Mouse (Mus musculus) gastrocnemius, postnatal 36 days (tissue): ENCODE data around the gene Eya2. TPM values are rescaled to one million over a fixed set of nuclear protein-coding genes. Genes with fewer than 3 reads are reported as not detected.
"Not testable (repeated sequence)": the region's sequence is repeated elsewhere in the genome, so short reads cannot be mapped to it uniquely, and the experiment has no call there.

ENCODE experiments used
- DNase-seq, 2 experiments: peaks; one replicate each; pipeline ENCODE4 v3.0.0; 2022
- intact Hi-C: fragments of 180-260 bp; cut with DNase I; formaldehyde crosslinking; loops from one replicate; pipeline ENCODE4 v1.15.1; 2025
- total RNA-seq, 2 experiments: library from RNA; stranded (reverse); gene quantifications; 2 replicates each; pipeline ENCODE4 v1.2.3; 2021

Eya2 gene
- total RNA-seq, 2 experiments from 2014 or later = 3.2 TPM

DNA sequence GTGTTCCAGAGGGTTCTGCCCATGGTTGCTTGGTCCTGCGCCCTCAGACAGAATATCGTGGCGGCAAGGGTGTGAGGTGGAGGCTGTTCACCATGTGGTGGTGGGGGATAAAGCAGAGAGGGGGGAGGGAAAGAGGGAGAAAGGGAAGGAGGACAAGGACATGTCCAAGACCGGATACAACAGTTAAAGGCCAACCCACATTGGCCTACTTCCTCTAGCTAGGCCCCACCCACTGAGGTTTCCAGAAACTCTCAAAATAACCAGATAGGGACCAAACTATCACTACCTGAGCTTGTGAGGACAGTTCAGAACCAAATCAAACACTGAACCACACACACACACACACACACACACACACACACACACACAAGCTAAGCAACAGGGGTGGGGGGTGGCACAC, 157.9 kb downstream of the Eya2 start:
- no peak for DNase-seq
- intact Hi-C loops = no loop called here

DNA sequence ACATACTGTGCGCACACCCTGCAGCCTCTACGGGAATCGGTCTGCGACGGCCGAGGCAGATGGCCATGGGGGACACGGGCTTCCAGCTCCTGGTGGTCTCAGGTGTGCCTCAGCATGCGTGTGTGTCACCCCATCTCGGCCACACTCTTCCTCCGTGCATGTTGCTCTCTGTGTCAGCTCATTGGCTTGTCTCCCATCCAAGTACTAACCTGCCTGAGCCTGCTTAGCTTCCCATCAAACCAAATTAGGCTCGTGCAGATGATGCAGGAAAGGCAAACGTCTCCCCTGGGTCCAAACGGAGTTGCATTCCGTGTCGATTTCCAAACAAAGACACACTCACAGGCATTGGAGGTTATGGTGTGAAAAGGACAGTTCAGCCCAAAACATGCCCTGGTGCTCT, 163.0 kb downstream of the Eya2 start:
- no peak for DNase-seq
- intact Hi-C loops = no loop called here

DNA sequence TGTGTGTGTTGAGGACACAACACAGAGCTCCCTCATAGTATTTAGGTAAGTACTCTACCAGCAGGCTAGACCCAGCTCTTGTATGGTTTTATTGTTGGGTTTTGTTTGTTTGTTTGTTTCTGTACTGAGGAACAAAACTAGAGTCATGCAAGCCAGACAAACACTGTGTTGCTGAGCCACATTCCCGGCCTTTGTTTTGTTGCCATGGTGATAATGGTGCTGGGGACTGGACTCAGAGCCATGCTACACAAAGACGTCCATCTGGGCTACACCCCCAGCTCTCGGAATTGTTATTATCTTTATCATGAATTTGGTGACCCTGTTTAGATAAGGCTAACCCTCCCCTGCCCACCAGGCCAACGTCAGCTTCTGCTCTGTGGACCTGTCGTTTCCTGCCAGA, 163.7 kb downstream of the Eya2 start:
- intact Hi-C loops = no loop called here
- no peak for DNase-seq

DNA sequence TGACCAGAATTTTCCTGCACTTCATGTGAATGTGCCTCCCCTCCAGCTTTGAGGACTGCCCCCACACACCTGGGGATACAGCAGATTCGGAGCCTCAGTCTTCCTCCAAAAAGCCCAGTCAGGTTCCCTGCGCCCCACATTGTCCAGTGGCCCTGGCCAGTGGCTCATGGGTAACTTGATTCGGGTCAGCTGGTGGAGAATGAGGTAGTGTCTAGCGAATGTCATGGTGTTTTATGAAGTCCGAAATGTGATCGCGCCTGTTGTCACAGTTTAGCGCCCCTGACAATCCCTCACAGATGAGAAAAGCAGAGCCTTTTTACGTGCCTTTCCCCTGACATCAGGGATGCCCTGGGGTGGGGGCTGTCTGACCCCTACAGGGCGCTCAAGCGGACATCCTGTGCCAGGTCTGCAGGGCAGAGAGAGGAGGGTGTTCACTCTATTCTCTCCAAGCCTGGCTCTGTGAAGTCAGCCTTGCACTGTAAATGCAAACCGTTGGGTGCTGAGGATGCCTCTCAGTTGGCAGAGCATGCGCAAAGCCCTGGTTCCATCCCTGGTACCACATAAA, 164.7 kb downstream of the Eya2 start:
- no peak for DNase-seq
- intact Hi-C loops = no loop called here

DNA sequence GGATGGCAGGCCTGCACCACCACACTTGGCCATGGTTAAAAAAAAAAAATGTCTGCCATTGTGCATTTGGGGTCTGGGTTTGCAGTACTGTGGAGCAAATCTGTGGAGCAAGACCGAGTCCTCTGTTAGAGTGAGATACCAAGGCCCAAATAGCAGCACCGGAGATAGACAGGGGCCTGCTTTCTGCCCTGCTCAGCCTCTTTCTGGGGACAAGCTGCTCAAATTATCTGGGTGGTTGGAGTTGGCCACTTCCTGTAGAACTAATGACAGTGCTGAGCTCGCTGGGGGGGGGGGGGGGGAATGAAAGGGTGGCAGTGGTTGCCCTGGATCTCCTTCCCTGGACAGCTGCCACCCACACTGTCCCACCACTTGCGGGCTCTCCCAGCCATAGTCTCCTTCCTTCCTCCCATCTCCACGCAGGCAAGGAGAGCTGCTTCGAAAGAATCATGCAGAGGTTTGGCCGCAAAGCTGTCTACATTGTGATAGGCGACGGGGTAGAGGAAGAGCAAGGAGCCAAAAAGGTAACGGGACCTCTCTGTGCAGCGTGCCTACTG, 174.1 kb downstream of the Eya2 start:
- no peak for DNase-seq
- intact Hi-C loops = no loop called here

DNA sequence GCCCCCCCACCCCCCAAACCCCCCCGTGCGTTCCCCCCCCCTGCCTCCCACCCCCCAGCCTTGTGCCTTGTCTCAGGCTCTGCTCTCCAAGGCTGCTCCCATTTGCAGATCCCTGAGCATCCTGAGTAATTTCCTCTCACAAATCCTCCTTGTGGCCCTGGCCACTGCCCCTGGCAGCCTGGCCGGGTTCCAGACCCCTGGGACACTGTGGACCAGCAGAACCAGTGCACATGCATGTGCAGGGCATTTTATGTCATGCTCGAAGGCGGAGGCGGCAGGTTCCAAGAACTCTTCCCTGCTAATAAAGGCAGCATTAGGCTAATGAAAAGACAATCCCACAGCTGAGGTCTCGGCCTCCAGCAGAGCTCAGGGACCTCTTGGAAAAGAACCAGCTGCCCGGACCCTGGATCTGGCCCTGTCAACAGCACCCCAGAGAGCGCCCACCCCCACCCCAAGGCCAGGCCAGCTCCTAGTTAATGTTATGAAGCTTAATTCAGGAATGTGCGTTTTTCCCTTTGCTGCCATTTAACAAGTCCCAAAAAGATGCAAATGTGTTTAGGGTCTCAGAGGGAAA, 174.6 kb downstream of the Eya2 start:
- intact Hi-C loops = no loop called here
- DNase-seq = no peak

DNA sequence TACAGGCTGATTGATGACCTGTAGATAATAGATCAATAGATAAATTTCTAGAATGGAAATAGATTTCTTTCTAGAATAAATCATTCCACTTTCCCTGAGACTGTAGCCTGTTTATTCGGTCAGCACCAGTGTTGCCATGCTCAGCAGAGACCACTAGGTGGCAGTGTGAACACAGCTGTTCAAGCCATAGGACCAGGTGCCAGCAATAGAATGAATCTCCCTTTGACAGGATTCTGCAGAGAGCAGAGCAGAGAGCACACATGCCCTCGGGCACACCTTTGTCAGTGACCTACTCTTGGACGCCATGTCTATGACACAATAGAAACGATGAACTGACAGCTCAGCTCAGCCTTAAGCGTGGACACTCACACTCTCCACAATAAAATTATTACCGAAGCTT, 184.1 kb downstream of the Eya2 start:
- intact Hi-C loops = no loop called here
- DNase-seq = peak; percentile 49 to 57

DNA sequence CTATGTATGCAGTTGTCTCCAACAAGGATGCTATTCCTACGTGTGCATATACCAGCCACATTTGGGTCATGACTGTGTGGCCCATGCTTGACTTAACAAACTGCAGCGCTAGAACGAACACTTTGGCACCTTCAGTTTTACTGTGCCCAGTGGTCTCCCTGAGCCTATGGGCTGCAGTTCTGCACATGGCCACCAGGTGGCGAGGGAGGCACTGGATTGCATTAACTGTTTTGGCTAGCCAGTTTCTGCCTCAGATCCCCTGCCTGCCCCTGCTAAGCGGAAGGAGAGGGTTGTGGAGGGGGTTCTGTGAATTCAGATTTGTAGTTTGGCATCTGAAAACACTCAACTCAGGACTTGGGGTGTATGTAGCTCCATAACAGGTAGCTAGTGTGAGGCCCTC, 187.5 kb downstream of the Eya2 start:
- intact Hi-C loops = no loop called here
- DNase-seq = peak; percentile 73 to 74

DNA sequence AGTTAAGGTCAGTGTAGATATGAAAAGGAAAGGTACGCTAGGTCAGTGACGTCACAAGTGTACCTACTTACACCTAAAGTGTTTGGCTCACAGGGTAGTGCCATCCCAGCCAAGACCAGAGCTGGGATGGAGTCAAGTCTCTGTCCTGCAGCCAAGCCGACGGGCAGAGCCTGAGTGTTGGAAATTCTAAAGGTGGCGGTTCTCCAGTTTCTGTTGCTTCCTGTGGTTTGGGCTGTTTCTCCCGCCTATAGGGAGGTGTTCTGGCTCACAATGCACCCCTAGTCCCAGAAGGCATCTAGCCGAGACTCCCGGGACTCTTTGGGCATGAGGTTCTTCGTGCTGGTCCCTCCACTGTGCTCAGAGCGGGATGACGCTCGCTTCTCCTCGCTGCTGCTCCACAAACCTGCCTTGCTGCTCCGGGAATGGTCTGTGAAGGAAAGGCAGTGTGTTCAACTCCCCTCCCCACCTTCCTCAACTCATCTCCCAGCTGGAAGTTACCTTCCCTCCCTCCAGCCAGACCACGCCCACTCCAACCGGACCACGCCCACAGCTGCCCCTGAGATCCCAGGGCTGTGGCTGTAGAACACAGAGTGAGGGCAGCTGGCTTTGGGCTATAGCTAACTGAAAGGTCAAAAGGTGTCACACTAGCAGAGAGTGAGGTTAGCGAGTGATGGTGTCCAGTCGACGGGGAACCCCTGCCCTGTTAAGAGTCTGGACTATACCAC, 190.6 kb downstream of the Eya2 start:
- intact Hi-C loops = no loop called here
- DNase-seq = no peak

DNA sequence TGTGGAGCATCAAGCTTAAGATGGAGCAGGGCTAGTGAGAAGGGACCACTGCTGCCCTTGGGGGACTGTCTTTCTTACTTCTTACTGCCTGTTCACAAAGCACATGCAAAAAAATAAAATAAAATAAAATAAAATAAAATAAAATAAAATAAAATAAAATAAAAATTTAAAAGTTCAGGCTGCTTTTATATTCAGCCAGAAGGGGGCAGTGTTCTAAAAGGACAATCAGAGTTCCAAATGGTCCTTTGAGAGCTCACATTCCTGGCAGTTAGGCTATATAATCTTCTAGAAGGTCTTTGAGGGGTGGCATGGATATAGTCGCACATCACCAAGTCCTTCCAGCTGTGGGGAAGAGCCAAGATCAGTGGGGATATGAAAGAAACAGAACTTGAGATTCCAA, 191.6 kb downstream of the Eya2 start:
- intact Hi-C loops = no loop called here
- DNase-seq = no peak

DNA sequence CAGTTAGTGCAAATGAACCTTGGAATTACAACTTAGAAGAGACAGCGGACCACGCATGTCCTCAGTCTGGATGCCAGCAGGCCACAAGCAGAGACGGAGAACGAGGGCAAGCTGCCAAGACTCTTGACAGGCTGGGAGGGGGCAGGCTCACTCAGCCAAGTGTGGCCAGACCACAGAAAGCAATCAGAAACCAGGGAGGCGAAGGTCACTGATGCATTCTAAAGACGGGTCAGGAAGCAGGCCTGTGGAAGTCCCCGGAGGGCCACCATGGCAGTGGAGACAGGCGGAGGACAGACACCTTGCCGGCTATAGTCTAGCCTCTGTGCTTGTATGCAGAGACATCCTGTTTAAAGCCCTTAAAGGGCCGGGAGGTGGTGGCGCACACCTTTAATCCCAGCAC, 193.2 kb downstream of the Eya2 start:
- intact Hi-C loops = no loop called here
- peak in 1 of 2 experiments; percentile 35 for DNase-seq

DNA sequence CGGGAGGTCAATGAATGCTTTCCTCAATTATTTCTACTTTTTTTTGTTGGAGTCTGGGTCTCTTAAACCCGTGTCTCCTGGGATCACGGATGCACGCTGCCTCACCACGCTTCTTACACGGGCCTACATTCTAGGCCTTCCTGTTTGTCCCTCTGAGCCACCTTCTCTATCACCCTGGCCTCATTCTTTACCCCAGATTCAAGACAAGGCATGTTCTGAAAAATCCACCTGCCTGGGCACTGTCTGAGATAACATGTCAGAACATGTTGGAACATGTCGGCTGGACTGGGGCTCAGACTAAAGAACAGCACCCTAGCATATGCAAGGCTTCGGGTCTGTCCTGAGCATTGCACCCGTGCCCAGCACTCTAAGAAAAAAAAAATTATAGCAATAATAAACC, 194.0 kb downstream of the Eya2 start:
- intact Hi-C loops = no loop called here
- DNase-seq = no peak

DNA sequence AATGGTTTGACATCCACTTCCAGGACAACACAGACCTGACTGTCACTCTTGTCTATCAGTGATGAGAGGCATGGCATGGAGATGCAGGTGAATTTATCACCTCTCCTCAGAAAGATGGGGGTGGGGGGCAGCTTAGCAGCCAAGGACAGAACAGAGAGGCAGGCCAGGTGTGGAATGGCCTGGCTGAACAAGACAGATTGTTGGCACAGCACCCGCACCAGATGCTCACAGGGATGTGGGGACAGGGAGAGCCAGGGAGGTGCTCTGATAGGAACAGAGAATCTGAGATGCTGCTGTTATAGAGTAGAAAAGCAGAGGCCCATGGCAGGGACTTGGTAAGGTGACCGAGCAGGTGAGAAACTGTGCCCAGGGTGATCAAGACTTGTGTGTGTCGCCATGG, 194.8 kb downstream of the Eya2 start:
- intact Hi-C loops = no loop called here

DNA sequence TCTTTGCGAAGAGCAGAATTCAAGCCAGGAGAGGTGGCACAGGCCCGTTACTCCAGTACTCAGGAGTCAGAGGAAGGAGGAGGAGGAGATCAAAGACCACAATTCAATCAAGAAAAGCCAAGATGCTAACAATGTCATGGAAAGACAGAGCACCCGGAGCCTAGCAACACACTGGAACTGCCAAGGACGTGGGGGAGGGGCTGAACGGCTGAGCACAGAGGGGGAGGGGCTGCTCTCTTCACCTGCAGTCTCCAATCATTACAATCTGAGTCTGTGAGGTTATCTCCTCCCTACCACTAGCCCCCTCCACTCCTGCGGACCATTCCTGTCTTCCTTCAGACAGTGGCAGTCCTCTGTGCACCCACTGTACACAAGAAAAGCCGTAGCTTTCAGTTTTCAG, 196.2 kb downstream of the Eya2 start:
- intact Hi-C loops = no loop called here
- DNase-seq = no peak

More for the DNA sequence above, 194.8 kb downstream of the Eya2 start:
- DNase-seq = no peak

DNA sequence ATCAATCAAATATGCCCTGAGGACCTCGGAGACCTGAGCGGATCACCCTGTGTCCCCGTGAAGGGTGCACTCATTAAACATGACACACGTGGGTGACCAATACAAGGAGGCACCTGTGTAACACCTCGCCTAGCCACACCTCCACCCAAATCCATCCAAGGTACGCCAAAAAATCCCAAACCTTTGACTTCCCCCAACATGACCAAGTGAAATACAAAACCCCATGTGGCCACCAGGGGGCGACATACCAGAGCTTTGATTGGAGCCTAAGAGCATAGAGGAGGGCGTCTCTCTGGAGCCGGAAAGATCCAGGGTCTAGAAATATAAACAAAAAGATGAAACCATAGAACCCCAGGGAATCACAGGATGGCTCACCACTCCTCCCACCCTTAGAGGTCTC, 196.8 kb downstream of the Eya2 start:
- intact Hi-C loops = no loop called here
- peak; percentile 38 to 41 for DNase-seq

DNA sequence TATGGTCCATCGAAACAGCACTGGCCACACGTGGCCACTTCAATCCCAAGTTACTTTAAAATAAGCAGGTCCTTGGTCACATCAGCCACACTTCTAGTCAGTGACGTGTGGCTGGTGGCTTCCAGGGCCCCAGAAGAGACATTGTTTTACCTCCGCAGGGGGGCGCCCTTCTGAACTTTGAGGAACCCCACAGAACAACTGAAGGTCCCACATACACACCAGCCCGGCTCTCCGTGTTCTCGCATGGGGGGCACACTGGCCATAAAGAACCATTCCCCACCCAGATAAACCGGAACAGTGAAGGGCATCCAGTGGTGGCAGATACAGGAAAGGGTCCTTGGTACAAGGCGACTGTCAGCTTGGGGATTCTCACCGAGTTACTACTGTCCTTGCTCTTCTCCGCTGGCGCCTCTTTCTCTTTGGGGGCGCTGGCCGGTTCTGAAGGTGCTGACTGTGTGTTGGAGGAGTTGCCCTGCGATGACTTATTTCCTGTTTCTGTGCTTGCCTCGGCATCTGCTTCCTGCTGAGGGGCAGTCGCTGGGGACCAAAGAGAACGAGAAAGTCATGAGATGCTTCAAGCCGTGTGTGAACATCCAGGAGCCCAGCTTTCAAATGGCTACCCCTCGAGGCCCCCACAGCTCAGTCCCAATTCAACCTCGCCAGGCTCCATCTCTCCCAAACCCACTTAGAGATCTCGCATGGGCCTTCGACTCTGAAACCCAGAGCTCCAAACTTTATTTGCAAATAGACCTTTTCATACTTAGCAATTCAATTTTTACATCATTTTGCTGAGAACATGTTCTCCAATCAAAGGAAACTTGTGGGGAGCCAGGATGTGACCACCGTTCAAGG, 197.8 kb downstream of the Eya2 start:
- intact Hi-C loops = no loop called here

DNA sequence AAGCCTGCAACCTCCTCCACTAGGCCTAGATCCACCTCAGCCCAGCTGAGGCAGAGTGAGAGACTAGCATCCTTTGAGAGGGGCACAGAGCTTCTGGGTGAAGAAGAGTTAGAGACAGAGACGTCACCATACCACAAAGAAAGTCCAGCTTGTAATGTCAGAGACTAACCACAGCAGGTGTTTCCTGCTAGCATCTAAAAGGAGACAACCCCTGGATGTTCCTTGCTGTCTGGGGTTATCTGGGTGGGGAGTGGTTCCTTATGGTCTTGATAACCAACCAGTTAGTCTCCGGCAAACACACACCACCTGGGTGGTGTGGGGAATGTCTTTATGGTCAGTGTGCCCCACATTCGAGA, 198.4 kb downstream of the Eya2 start:
- intact Hi-C loops = no loop called here
- DNase-seq = no peak

More for the DNA sequence above, 197.8 kb downstream of the Eya2 start:
- no peak for DNase-seq

DNA sequence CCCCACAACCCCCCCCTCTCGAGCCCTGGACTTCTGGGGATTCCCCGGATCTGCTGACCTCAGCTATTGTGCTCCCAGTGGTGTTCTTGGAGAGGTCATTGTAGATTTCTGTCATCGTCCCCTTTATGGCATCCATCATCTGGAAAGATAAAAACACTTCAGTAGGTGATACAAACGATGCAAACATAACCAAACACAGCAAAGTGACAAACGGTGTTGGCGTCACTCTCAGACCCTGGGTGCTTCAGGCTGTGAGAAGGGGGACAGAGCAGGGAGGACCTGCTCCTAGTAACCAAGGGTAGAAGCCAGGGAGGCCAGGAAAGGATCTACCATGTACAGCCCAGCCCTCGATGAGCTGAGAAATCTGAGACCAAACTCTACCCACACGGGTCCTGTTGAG, 203.0 kb downstream of the Eya2 start:
- DNase-seq = no peak
- intact Hi-C loops = no loop called here

DNA sequence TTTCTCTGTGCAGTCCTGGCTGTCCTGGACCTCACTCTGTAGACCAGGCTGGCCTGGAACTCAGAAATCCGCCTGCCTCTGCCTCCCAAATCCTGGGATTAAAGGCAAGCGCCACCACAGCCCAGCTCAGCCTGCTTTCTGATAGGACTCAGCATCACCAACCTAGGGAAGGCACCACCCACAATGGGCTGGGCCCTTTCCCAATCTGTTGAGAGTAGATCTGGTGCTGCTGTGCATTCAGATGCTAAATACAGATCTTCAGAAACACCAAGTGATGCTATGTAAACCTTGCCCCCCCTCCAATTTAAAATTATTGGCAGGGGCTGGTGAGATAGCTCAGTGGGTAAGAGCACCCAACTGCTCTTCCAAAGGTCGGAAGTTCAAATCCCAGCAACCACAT, 205.3 kb downstream of the Eya2 start:
- DNase-seq, intact Hi-C loops: not testable (repeated sequence)

DNA sequence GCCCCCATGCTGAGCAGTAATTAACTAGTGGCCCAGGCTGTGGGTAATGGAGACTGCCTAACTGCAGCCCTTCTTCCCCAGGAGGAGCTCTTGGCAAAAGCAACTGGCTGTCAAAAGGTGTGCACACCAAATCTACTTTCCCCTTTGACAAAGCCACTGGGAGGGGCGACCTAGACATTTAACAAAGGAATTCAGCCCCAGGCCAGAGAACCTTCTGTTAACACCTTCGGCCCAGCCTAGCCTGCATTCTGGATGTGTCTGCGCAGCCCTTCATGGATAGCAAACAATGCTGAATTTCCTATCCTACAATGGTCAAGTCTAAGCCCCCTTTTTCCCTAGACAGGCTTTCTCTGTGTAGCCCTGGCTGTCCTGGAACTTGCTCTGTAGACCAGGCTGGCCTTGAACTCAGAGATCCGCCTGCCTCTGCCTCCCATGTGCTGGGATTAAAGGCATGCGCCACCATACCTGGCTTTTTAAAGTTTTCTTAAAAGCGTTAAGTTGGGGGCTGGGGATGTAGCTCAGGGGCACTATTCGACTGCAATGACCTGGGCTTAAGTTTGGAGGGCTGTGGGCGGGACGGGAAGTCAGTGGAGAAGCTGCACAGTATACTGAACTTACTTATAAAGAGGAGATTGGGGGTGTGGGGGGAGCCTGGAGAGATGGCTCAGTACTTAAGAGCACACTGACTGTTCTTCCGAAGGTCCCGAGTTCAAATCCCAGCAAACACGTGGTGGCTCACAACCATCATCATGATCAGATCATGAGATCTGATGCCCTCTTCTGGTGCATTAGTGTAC, 213.5 kb downstream of the Eya2 start:
- intact Hi-C loops = no loop called here
- no peak for DNase-seq
